Mouse (Mus musculus) monocyte, adult 5-6 weeks (primary cell): ENCODE data around the gene Cdipt. TPM values are rescaled to one million over a fixed set of nuclear protein-coding genes. Genes with fewer than 3 reads are reported as not detected.

Source experiments
- ATAC-seq: fragments of 153-309, 156-312 bp; replicated peaks from 2 replicates; pipeline ENCODE4 v1.8.0; 2017; ENCODE audit warnings: mild to moderate bottlenecking; ENCODE audit not compliant: low TSS enrichment, insufficient number of reproducible peaks, severe bottlenecking, poor library complexity, low FRiP score
- total RNA-seq: library from RNA; stranded (forward); fragments of 200-1000, 200-491, 200-594 nt; gene quantifications from 3 replicates; pipeline ENCODE4 v1.2.3, GENCODE M21; 2017

Gene Cdipt
- total RNA-seq, 1 experiment from 2014 or later = 43.9 TPM

GRCm38 (mm10) chr7:127009307-127010085, 33.8 kb downstream of the Cdipt start:
- no peak for ATAC-seq

GRCm38 (mm10) chr7:127011051-127011450, 35.3 kb downstream of the Cdipt start:
- ATAC-seq = no peak

- no peak for ATAC-seq
These were observed 36.0 kb downstream of the Cdipt start for GRCm38 (mm10) chr7:127011717-127012116.

- ATAC-seq = no peak
These were observed 36.7 kb downstream of the Cdipt start for GRCm38 (mm10) chr7:127012374-127012773.

GRCm38 (mm10) chr7:127012845-127013244, 37.1 kb downstream of the Cdipt start:
- no peak for ATAC-seq

GRCm38 (mm10) chr7:127013385-127013784, 37.7 kb downstream of the Cdipt start:
- no peak for ATAC-seq

GRCm38 (mm10) chr7:127014320-127014719, 38.6 kb downstream of the Cdipt start, which contains the start of gene Mvp:
TSS of gene Mvp (minus strand) at chr7:127014621.
- peak; percentile 42 for ATAC-seq

GRCm38 (mm10) chr7:127014993-127015392, 39.3 kb downstream of the Cdipt start:
- ATAC-seq = no peak

- ATAC-seq = peak; percentile 43
These were observed 40.4 kb downstream of the Cdipt start for GRCm38 (mm10) chr7:127016081-127016480.

GRCm38 (mm10) chr7:127016481-127016485, 40.6 kb downstream of the Cdipt start, which contains the start of gene Pagr1b:
TSS of gene Pagr1b (minus strand) at chr7:127016484.
- ATAC-seq = no peak

- peak; percentile 29 for ATAC-seq
These were observed 40.8 kb downstream of the Cdipt start for GRCm38 (mm10) chr7:127016486-127016938.

- ATAC-seq = peak; percentile 79
These were observed 41.5 kb downstream of the Cdipt start, which contains the start of gene Pagr1a for GRCm38 (mm10) chr7:127016971-127017949. TSS of gene Pagr1a (minus strand) at chr7:127017352.

GRCm38 (mm10) chr7:127017950-127018345, 42.2 kb downstream of the Cdipt start:
- no peak for ATAC-seq

GRCm38 (mm10) chr7:127018416-127019305, 42.9 kb downstream of the Cdipt start:
- ATAC-seq = no peak

- ATAC-seq = no peak
These were observed 43.7 kb downstream of the Cdipt start for GRCm38 (mm10) chr7:127019306-127019960.

GRCm38 (mm10) chr7:127020031-127020430, 44.3 kb downstream of the Cdipt start:
- no peak for ATAC-seq

- ATAC-seq = no peak
These were observed 44.8 kb downstream of the Cdipt start for GRCm38 (mm10) chr7:127020491-127020890.

- ATAC-seq = no peak
These were observed 45.3 kb downstream of the Cdipt start, which contains the start of the genes Gm42742 and Prrt2 for GRCm38 (mm10) chr7:127020901-127021562. TSS of gene Gm42742 (minus strand) at chr7:127021097. TSS of gene Prrt2 (minus strand) at chr7:127021211.
